Mouse (Mus musculus): ENCODE measurements around the gene Ankrd11. TPM values are rescaled to one million over a fixed set of nuclear protein-coding genes. Genes with fewer than 3 reads are reported as not detected.
A peak's percentile ranks its signal among the peaks of the same experiment; 100 is the strongest.

Gene Ankrd11
- total and polyA plus RNA-seq, 2 experiments from 2014 or later = 24.3 to 65.8 TPM

DNA sequence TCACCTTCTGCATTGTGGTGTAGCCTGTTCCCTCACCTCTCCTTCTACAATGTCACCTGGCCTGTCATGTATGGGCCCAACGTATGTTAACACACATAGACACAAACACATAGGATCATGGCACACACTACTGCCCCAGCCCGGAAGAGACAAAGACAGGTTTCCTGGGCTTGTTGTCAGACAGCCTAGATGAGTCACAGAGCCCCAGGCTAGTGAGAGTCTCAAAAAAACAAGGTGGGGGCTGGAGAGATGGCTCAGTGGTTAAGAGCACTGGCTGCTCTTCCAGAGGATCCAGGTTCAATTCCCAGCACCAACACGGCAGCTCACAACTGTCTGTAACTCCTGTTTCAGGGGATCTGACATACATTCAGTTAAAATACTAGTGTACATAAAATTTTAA, 163.8 kb downstream of the Ankrd11 start:
- H3K4me3 ChIP-seq (ENCODE audit: low read depth, low read length) = no peak overlapping the region
- TF ChIP-seq CTCF (IDR thresholded peaks at IDR 0.05; ENCODE audit: low read depth) (no peak), EP300 (IDR thresholded peaks at IDR 0.05; ENCODE audit: low read depth) (no peak)
- no peak for DNase-seq (ENCODE audit: low spot score)
- H3K9ac ChIP-seq (replicated peaks; ENCODE audit: low read depth, low read length) = no peak overlapping the region
- H3K27ac ChIP-seq (ENCODE audit: low read depth) = no peak overlapping the region
- H3K4me2 ChIP-seq (ENCODE audit: low read depth, low read length) = no peak overlapping the region
- no peak for ATAC-seq (ENCODE audit: insufficient read depth, low read depth)
- H3K4me1 ChIP-seq (ENCODE audit: control insufficient read depth, insufficient read depth) = no peaks in the 10 kb centered on the region
- no peaks in the 10 kb centered on the region for H3K9me3 ChIP-seq (replicated peaks; ENCODE audit: control insufficient read depth, low read length)
- H3K36me3 ChIP-seq (replicated peaks; ENCODE audit: control insufficient read depth, insufficient read depth, low read length) = peaks cover 15% of the 10 kb centered on the region
- H3K27me3 ChIP-seq (ENCODE audit: control insufficient read depth, insufficient read depth, low read length) = no peaks in the 10 kb centered on the region
- 84% methylated on average over 3 of the region's 3 CpGs for WGBS

DNA sequence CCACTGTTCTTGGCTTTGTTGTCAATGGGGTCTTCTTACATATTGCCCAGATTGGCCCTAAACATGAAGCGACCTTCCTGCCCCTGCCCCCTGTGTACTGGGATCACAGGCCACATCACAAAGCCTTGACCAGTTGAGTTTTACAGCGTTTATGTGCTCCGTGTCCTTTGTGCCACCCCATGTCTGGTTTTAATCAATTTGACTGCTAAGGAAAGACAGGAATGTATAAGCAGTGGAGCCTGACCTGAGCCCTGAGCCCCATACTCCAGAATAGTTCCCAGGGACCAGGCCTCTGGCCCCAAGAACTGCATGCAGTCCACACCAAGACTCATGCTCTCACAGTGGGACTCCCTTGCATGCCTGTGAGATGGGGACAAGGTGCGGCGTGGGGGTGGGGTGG, 166.9 kb downstream of the Ankrd11 start:
- no peaks in the 10 kb centered on the region for H3K4me1 ChIP-seq (ENCODE audit: control insufficient read depth, insufficient read depth)
- no peak for TF ChIP-seq EP300 (IDR thresholded peaks at IDR 0.05; ENCODE audit: low read depth)
- TF ChIP-seq CTCF (IDR thresholded peaks at IDR 0.05; ENCODE audit: low read depth) = no peak
- WGBS = 58% methylated on average over 5 of the region's 5 CpGs

DNA sequence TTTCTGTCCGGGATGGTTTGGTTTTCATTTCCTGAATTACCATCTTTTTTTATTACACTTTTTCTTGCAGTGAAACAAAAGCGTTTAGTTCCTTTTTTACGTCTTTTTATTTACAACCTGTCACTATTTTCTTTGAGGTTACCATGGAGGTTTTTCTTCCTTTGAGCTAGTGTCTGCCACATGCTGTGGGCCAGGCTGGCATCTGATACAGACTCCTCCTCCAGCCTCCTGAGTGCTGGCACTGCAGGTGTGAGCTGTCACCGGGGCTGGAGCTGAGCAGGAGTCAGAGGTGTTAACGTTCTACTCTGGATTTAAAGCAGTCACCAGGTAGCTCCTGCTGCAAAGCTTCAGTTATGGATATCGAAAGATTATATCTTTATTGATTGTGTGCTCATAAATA, 168.9 kb downstream of the Ankrd11 start:
- WGBS = 45% methylated on average over 6 of the region's 6 CpGs
- H3K9ac ChIP-seq (replicated peaks; ENCODE audit: low read depth, low read length) = no peak overlapping the region
- no peak for TF ChIP-seq CTCF (IDR thresholded peaks at IDR 0.05; ENCODE audit: low read depth)
- TF ChIP-seq EP300 (IDR thresholded peaks at IDR 0.05; ENCODE audit: low read depth) = no peak

More for the DNA sequence above, 166.9 kb downstream of the Ankrd11 start:
- H3K27ac ChIP-seq (ENCODE audit: low read depth) = no peak overlapping the region
- H3K4me3 ChIP-seq (ENCODE audit: low read depth, low read length) = no peak overlapping the region
- no peak overlapping the region for H3K9ac ChIP-seq (replicated peaks; ENCODE audit: low read depth, low read length)
- no peaks in the 10 kb centered on the region for H3K36me3 ChIP-seq (replicated peaks; ENCODE audit: control insufficient read depth, insufficient read depth, low read length)
- no peaks in the 10 kb centered on the region for H3K27me3 ChIP-seq (ENCODE audit: control insufficient read depth, insufficient read depth, low read length)
- ATAC-seq (ENCODE audit: insufficient read depth, low read depth) (no peak), DNase-seq (ENCODE audit: low spot score) (no peak)
- no peak overlapping the region for H3K4me2 ChIP-seq (ENCODE audit: low read depth, low read length)
- H3K9me3 ChIP-seq (replicated peaks; ENCODE audit: control insufficient read depth, low read length) = no peaks in the 10 kb centered on the region

DNA sequence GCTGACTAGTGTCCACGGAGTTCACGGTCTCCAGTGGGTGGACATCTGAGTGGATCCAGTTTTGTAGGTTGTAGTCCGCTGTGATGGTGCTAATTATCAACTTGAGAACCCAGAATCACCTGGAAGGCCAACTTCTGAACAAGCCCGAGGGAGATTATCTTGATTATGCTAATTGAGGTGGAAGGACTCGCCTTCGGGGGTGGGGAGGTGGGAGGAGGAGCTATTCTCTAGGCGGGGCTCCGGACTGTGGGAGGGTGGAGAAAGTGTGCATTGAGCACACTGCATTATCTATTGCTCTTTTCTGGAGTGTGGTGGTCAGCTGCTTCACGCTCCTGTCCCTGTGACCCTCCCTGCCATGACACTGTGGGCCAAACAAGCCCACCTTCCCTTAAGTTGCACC, 170.4 kb downstream of the Ankrd11 start:
- Histone ChIP-seq H3K4me1 (ENCODE audit: control insufficient read depth, insufficient read depth) (no peaks in the 10 kb centered on the region), H3K9ac (replicated peaks; ENCODE audit: low read depth, low read length) (no peak overlapping the region), H3K27me3 (ENCODE audit: control insufficient read depth, insufficient read depth, low read length) (no peaks in the 10 kb centered on the region), H3K36me3 (replicated peaks; ENCODE audit: control insufficient read depth, insufficient read depth, low read length) (no peaks in the 10 kb centered on the region), H3K27ac (ENCODE audit: low read depth) (no peak overlapping the region), H3K4me2 (ENCODE audit: low read depth, low read length) (no peak overlapping the region), H3K9me3 (replicated peaks; ENCODE audit: control insufficient read depth, low read length) (no peaks in the 10 kb centered on the region), H3K4me3 (ENCODE audit: low read depth, low read length) (no peak overlapping the region)
- WGBS = 65% methylated on average over 9 of the region's 9 CpGs
- no peak for ATAC-seq (ENCODE audit: insufficient read depth, low read depth)
- DNase-seq (ENCODE audit: low spot score) = no peak
- TF ChIP-seq EP300 (IDR thresholded peaks at IDR 0.05; ENCODE audit: low read depth) = no peak
- no peak for TF ChIP-seq CTCF (IDR thresholded peaks at IDR 0.05; ENCODE audit: low read depth)

More for the DNA sequence above, 168.9 kb downstream of the Ankrd11 start:
- ATAC-seq (ENCODE audit: insufficient read depth, low read depth) (no peak), DNase-seq (ENCODE audit: low spot score) (no peak)
- Histone ChIP-seq H3K4me2 (ENCODE audit: low read depth, low read length) (no peak overlapping the region), H3K4me3 (ENCODE audit: low read depth, low read length) (no peak overlapping the region), H3K9me3 (replicated peaks; ENCODE audit: control insufficient read depth, low read length) (no peaks in the 10 kb centered on the region), H3K4me1 (ENCODE audit: control insufficient read depth, insufficient read depth) (no peaks in the 10 kb centered on the region), H3K27me3 (ENCODE audit: control insufficient read depth, insufficient read depth, low read length) (no peaks in the 10 kb centered on the region), H3K36me3 (replicated peaks; ENCODE audit: control insufficient read depth, insufficient read depth, low read length) (no peaks in the 10 kb centered on the region), H3K27ac (ENCODE audit: low read depth) (no peak overlapping the region)

DNA sequence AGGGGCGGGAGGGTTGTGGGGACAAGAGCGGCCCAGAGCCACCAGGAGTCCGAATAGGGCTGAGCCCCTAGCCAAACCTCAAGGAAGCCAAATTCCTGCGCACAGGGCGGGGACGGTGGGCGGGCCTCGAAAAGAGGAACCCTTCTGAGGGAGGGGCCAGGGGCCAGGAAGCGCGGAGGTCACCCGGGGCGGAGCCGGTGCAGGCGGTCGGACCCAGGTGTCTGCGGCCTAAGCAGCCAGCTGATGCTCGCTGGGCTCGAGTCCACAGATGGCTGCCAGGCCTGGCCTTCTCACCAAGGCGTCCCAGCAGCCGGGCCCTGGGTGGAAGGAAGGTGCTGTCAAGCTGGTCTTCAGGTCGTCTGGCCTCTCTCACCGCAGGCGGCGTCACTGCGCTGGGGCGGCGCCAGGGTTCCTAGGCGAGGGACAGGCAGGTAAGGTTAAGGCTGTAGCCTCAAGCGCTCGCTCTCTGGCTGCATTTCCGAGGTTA, 171.7 kb downstream of the Ankrd11 start:
- WGBS = 28% methylated on average over 31 of the region's 31 CpGs
- Histone ChIP-seq H3K4me3 (ENCODE audit: low read depth, low read length) (no peak overlapping the region; the same call in 1 of the 2 replicates), H3K9me3 (replicated peaks; ENCODE audit: control insufficient read depth, low read length) (no peaks in the 10 kb centered on the region), H3K36me3 (replicated peaks; ENCODE audit: control insufficient read depth, insufficient read depth, low read length) (no peaks in the 10 kb centered on the region), H3K4me1 (ENCODE audit: control insufficient read depth, insufficient read depth) (no peaks in the 10 kb centered on the region), H3K27me3 (ENCODE audit: control insufficient read depth, insufficient read depth, low read length) (no peaks in the 10 kb centered on the region), H3K27ac (ENCODE audit: low read depth) (no peak overlapping the region), H3K9ac (replicated peaks; ENCODE audit: low read depth, low read length) (no peak overlapping the region), H3K4me2 (ENCODE audit: low read depth, low read length) (peak overlapping the region; percentile 39; the same call in 1 of the 2 replicates)
- no peak for ATAC-seq (ENCODE audit: insufficient read depth, low read depth)
- DNase-seq (ENCODE audit: low spot score) = no peak
- TF ChIP-seq EP300 (IDR thresholded peaks at IDR 0.05; ENCODE audit: low read depth) (no peak), CTCF (IDR thresholded peaks at IDR 0.05; ENCODE audit: low read depth) (no peak)

DNA sequence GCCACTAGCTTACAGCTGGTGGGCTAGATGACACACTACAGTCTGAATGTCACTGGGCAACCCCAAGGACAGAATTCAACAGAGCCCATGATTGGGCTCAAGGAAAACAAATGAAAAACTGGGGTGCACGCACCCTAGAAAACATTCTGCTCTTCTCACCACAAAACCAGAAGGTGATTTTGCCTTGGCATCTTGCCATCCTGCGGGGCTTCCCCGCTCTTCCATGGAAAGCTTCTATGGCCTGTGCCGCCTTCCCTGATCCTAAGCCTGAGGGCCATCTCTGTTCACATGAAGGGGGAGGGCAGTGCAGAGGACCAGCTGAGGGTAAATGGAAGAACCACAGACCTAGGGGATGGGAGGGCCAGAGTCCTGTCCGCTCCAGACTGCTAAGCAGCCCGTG, 174.1 kb downstream of the Ankrd11 start:
- H3K36me3 ChIP-seq (replicated peaks; ENCODE audit: control insufficient read depth, insufficient read depth, low read length) = no peaks in the 10 kb centered on the region
- peaks cover 4% of the 10 kb centered on the region; the same call in 1 of the 2 replicates for H3K4me1 ChIP-seq (ENCODE audit: control insufficient read depth, insufficient read depth)
- no peak overlapping the region for H3K27ac ChIP-seq (ENCODE audit: low read depth)
- ATAC-seq (ENCODE audit: insufficient read depth, low read depth) (no peak), DNase-seq (ENCODE audit: low spot score) (no peak)
- no peaks in the 10 kb centered on the region for H3K9me3 ChIP-seq (replicated peaks; ENCODE audit: control insufficient read depth, low read length)
- H3K4me3 ChIP-seq (ENCODE audit: low read depth, low read length) = no peak overlapping the region
- TF ChIP-seq CTCF (IDR thresholded peaks at IDR 0.05; ENCODE audit: low read depth) (no peak), EP300 (IDR thresholded peaks at IDR 0.05; ENCODE audit: low read depth) (no peak)
- 76% methylated on average over 6 of the region's 6 CpGs for WGBS
- H3K27me3 ChIP-seq (ENCODE audit: control insufficient read depth, insufficient read depth, low read length) = no peaks in the 10 kb centered on the region
- no peak overlapping the region for H3K4me2 ChIP-seq (ENCODE audit: low read depth, low read length)
- H3K9ac ChIP-seq (replicated peaks; ENCODE audit: low read depth, low read length) = no peak overlapping the region

All from heart, postnatal 0 days (tissue).